Mouse (Mus musculus) hindbrain, postnatal 0 days (tissue): ENCODE data around the gene Nme1. TPM values are rescaled to one million over a fixed set of nuclear protein-coding genes. Genes with fewer than 3 reads are reported as not detected.
"Not testable (repeated sequence)": the region's sequence is repeated elsewhere in the genome, so short reads cannot be mapped to it uniquely, and the experiment has no call there.

ENCODE experiments used
- ATAC-seq: fragments of 200-750 bp; cut with Nextera tagmentation; 2 replicates; pipeline ENCODE4 v1.8.0; 2017; ENCODE audit warnings: mild to moderate bottlenecking, moderate TSS enrichment, moderate library complexity
- DNase-seq: peaks from one replicate; pipeline ENCODE4 v3.0.0-alpha.2; 2015; ENCODE audit warnings: low spot score
- H3K27ac ChIP-seq: fragments of 300-500 bp; sonication (generic); 2 replicates; pipeline ENCODE4 v1.5.1; 2014; ENCODE audit warnings: mild to moderate bottlenecking
- H3K27me3 ChIP-seq: fragments of 300-500 bp; sonication (generic); 2 replicates; pipeline ENCODE4 v1.6.1; 2014; ENCODE audit warnings: low read length, mixed read lengths; ENCODE audit not compliant: insufficient read depth
- H3K36me3 ChIP-seq: fragments of 300-500 bp; sonication (generic); 2 replicates; pipeline ENCODE4 v1.6.1; 2014; ENCODE audit warnings: low read length, mixed read lengths; ENCODE audit not compliant: insufficient read depth
- H3K4me1 ChIP-seq: fragments of 300-500 bp; sonication (generic); 2 replicates; pipeline ENCODE4 v1.6.1; 2014; ENCODE audit warnings: antibody characterized with exemption, low read length, mixed read lengths; ENCODE audit not compliant: insufficient read depth
- H3K4me2 ChIP-seq: fragments of 300-500 bp; sonication (generic); 2 replicates; pipeline ENCODE4 v1.6.1; 2014; ENCODE audit warnings: low read depth, mild to moderate bottlenecking, low read length, moderate library complexity, mixed read lengths
- H3K4me3 ChIP-seq: fragments of 300-500 bp; sonication (generic); 2 replicates; pipeline ENCODE4 v1.5.1; 2014; ENCODE audit warnings: low read length
- H3K9ac ChIP-seq: fragments of 300-500 bp; sonication (generic); replicated peaks from 2 replicates; pipeline ENCODE4 v1.6.1; 2014; ENCODE audit warnings: mild to moderate bottlenecking, low read length, moderate library complexity, mixed read lengths
- H3K9me3 ChIP-seq: fragments of 300-500 bp; sonication (generic); 2 replicates; pipeline ENCODE4 v1.6.1; 2016; ENCODE audit warnings: low read length, mixed read lengths
- CTCF ChIP-seq: IDR thresholded peaks from 2 replicates; pipeline ENCODE4 v1.5.1; 2016; ENCODE audit warnings: antibody characterized with exemption, control low read depth, low read depth
- WGBS: fragments of 180-500 bp; shearing (Covaris S2); extraction: QIAGEN DNeasy Blood & Tissue Kit; methylation state at CpG from one replicate; pipeline ENCODE4 v1.1.7; 2014; 5-methylcytosine and 5-hydroxymethylcytosine counted together
- polyA plus RNA-seq: library from polyadenylated mRNA; unstranded; fragments of >200 nt; fragmentation: Nextera tagmentation; extraction: Ambion mirVana; gene quantifications from 2 replicates; pipeline ENCODE4 v1.2.1, GENCODE M21; 2015
- total RNA-seq: library from RNA; depleted of rRNA; stranded (reverse); fragments of >200 nt; gene quantifications from 2 replicates; pipeline ENCODE4 v1.2.3, GENCODE M21; 2014; rRNA removed

The Nme1 gene
- total and polyA plus RNA-seq, 2 experiments from 2014 or later = 44.8 to 356 TPM

DNA sequence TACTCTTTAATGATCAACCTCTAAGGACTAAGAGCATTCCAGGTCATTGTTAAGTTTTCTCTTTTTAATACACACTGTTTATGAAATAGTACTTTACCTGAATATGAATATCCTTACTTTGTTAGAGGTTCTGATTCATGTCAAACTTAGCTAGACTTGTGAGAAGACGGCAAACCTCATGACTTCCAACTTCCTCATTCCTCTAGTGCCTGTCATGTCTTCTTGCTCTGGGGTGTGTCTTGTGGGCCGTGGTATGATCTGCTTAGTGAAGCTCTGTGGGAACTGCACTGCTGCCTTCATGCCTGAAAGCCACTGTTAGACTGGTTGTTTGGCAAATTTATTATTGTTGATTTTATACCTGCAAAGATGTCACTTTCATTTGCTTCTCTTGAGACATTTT lies 27.4 kb downstream of the Nme1 start:
- Histone ChIP-seq H3K9ac (no peak overlapping the region), H3K27me3 (no peaks in the 10 kb centered on the region), H3K9me3 (no peaks in the 10 kb centered on the region), H3K4me1 (no peaks in the 10 kb centered on the region), H3K27ac (no peak overlapping the region), H3K4me3 (no peak overlapping the region), H3K36me3 (peaks cover 16% of the 10 kb centered on the region; the same call in 1 of the 2 replicates), H3K4me2 (no peak overlapping the region)
- ATAC-seq (no peak), DNase-seq (no peak)
- TF ChIP-seq CTCF = no peak
- WGBS = 83% methylated on average over 2 of the region's 2 CpGs

DNA sequence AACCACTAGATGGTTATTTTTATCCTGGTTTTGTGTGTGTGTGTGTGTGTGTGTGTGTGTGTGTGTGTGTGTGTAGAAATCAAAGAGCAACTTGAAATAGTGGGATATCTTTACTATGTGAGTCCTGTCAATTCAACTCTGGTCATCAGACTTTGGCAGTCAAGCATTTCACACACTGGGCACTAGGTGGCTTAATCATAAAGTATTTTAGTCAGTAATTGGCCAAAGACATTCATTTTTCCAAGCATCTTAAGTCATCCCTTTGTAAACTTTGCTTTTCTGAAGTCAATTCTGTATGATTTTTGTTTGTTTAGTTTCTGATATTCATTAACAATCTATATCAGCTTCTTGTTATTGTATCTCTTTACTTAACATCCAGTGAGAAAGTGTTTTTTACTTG lies 39.2 kb downstream of the Nme1 start:
- peak; percentile 37 for TF ChIP-seq CTCF
- no peaks in the 10 kb centered on the region for H3K27me3 ChIP-seq
- no peak overlapping the region for H3K9ac ChIP-seq
- H3K4me3 ChIP-seq = no peak overlapping the region
- peaks cover 30% of the 10 kb centered on the region for H3K36me3 ChIP-seq
- no peaks in the 10 kb centered on the region for H3K9me3 ChIP-seq
- ATAC-seq (no peak), DNase-seq (no peak)
- H3K27ac ChIP-seq = no peak overlapping the region
- H3K4me2 ChIP-seq = no peak overlapping the region
- H3K4me1 ChIP-seq = no peaks in the 10 kb centered on the region

GRCm38 (mm10) chr11:93915019-93915418 lies 53.3 kb downstream of the Nme1 start:
- H3K27ac ChIP-seq, H3K4me1 ChIP-seq, H3K4me3 ChIP-seq, DNase-seq, H3K9ac ChIP-seq, H3K9me3 ChIP-seq, H3K4me2 ChIP-seq, H3K27me3 ChIP-seq, ATAC-seq: not testable (repeated sequence)
- WGBS = 95% methylated on average over 2 of the region's 2 CpGs
- peaks cover 35% of the 10 kb centered on the region for H3K36me3 ChIP-seq

- Histone ChIP-seq H3K27ac (no peak overlapping the region), H3K36me3 (peaks cover 38% of the 10 kb centered on the region), H3K4me2 (no peak overlapping the region), H3K27me3 (no peaks in the 10 kb centered on the region), H3K4me3 (no peak overlapping the region), H3K4me1 (no peaks in the 10 kb centered on the region), H3K9ac (no peak overlapping the region), H3K9me3 (no peaks in the 10 kb centered on the region)
- WGBS = 95% methylated on average over 3 of the region's 3 CpGs
- DNase-seq (no peak), ATAC-seq (no peak)
- TF ChIP-seq CTCF = no peak
Measured at GRCm38 (mm10) chr11:93911603-93912002, 56.7 kb downstream of the Nme1 start.

DNA sequence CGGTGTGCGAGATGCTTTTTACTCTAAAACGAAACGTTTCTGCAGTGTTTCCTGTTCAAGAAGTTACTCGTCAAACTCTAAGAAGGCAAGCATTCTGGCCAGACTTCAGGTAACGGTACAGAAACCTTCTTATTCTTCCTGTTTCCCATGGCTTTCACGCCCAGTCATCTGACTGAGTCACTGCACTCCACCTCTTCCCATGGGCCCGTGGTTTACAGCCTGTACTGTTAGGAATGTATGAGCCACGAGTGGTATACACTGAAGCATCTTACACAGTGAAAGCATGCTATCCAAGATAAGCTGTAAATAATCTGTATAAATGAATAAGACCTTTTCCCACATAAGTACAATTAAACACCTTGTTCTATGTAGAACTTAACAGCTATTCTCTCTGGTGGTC lies 59.5 kb downstream of the Nme1 start:
- H3K9ac ChIP-seq = no peak overlapping the region
- DNase-seq (no peak), ATAC-seq (no peak)
- peaks cover 32% of the 10 kb centered on the region for H3K36me3 ChIP-seq
- no peaks in the 10 kb centered on the region for H3K27me3 ChIP-seq
- H3K27ac ChIP-seq = no peak overlapping the region
- no peak overlapping the region for H3K4me3 ChIP-seq
- no peak for TF ChIP-seq CTCF
- 93% methylated on average over 9 of the region's 9 CpGs for WGBS
- H3K4me1 ChIP-seq = no peaks in the 10 kb centered on the region
- H3K9me3 ChIP-seq = no peaks in the 10 kb centered on the region
- no peak overlapping the region for H3K4me2 ChIP-seq

- no peak for ATAC-seq
- H3K4me2 ChIP-seq = no peak overlapping the region
- H3K4me1 ChIP-seq = no peaks in the 10 kb centered on the region
- H3K4me3 ChIP-seq = no peak overlapping the region
- no peak for TF ChIP-seq CTCF
- DNase-seq = no peak
- H3K9me3 ChIP-seq = no peaks in the 10 kb centered on the region
- H3K36me3 ChIP-seq = peaks cover 32% of the 10 kb centered on the region
- 94% methylated on average over 3 of the region's 3 CpGs for WGBS
- H3K27me3 ChIP-seq = no peaks in the 10 kb centered on the region
- H3K9ac ChIP-seq = no peak overlapping the region
- no peak overlapping the region for H3K27ac ChIP-seq
Measured at GRCm38 (mm10) chr11:93907839-93908238, 60.5 kb downstream of the Nme1 start.

Other genes starting within 250 kb of the Nme1 start
- gene Utp18, start 82.8 kb downstream of the Nme1 start, total RNA-seq = 24.4 and 25.3 TPM in 2 replicates
- 21.1 and 22.5 TPM in 2 replicates for gene Utp18, start 82.8 kb downstream of the Nme1 start, polyA plus RNA-seq
- gene Mbtd1, start 82.7 kb downstream of the Nme1 start, total RNA-seq = 15.6 and 19.1 TPM in 2 replicates
- 13.8 and 14.7 TPM in 2 replicates for gene Mbtd1, start 82.7 kb downstream of the Nme1 start, polyA plus RNA-seq
- gene Nme2, start 12.3 kb downstream of the Nme1 start, total RNA-seq = 302 and 328 TPM in 2 replicates
- 138 and 161 TPM in 2 replicates for gene Nme2, start 12.3 kb downstream of the Nme1 start, polyA plus RNA-seq
- gene Gm20390, start 228 bp downstream of the Nme1 start, total RNA-seq = 124 and 128 TPM in 2 replicates
- gene Gm20390, start 228 bp downstream of the Nme1 start, polyA plus RNA-seq = 402 and 417 TPM in 2 replicates
- 110 and 114 TPM in 2 replicates for gene Spag9, start 27.6 kb upstream of the Nme1 start, total RNA-seq
- 84.8 and 89.1 TPM in 2 replicates for gene Spag9, start 27.6 kb upstream of the Nme1 start, polyA plus RNA-seq
- 13.2 and 20.1 TPM in 2 replicates for gene Tob1, start 242.9 kb upstream of the Nme1 start, total RNA-seq
- gene Tob1, start 242.9 kb upstream of the Nme1 start, polyA plus RNA-seq = 33.9 and 34.8 TPM in 2 replicates